Mouse (Mus musculus): ENCODE measurements around the gene Gcnt4. TPM values are rescaled to one million over a fixed set of nuclear protein-coding genes. Genes with fewer than 3 reads are reported as not detected.

Gene Gcnt4
- polyA plus RNA-seq, 1 experiment: 1.9 TPM

GRCm38 (mm10) chr13:96993291-96993989 is 69.0 kb downstream of the Gcnt4 start:
- Histone ChIP-seq H3K27ac (ENCODE audit: insufficient read depth, low read length) (no peak overlapping the region), H3K9me3 (replicated peaks; ENCODE audit: control insufficient read depth, insufficient read depth, low read length, poor library complexity, severe bottlenecking) (no peaks in the 10 kb centered on the region), H3K36me3 (ENCODE audit: control insufficient read depth, insufficient read depth, low read length, poor library complexity, severe bottlenecking) (no peaks in the 10 kb centered on the region), H3K27me3 (ENCODE audit: control insufficient read depth, insufficient read depth, low read length, poor library complexity, severe bottlenecking) (no peaks in the 10 kb centered on the region), H3K4me1 (ENCODE audit: control insufficient read depth, insufficient read depth, low read length) (no peaks in the 10 kb centered on the region), H3K4me3 (ENCODE audit: low read depth, low read length) (no peak overlapping the region), H3K9ac (ENCODE audit: low read depth, poor library complexity, severe bottlenecking) (no peak overlapping the region)
- TF ChIP-seq POLR2A (IDR thresholded peaks at IDR 0.05; ENCODE audit: insufficient read depth, low read length) (no peak), CTCF (IDR thresholded peaks at IDR 0.05; ENCODE audit: low read depth, low read length) (no peak), EP300 (IDR thresholded peaks at IDR 0.05; ENCODE audit: insufficient read depth, low read depth, low read length) (no peak)

GRCm38 (mm10) chr13:96995243-96995642 is 70.8 kb downstream of the Gcnt4 start:
- no peaks in the 10 kb centered on the region for H3K9me3 ChIP-seq (replicated peaks; ENCODE audit: control insufficient read depth, insufficient read depth, low read length, poor library complexity, severe bottlenecking)
- H3K36me3 ChIP-seq (ENCODE audit: control insufficient read depth, insufficient read depth, low read length, poor library complexity, severe bottlenecking): no peaks in the 10 kb centered on the region
- no peak overlapping the region for H3K9ac ChIP-seq (ENCODE audit: low read depth, poor library complexity, severe bottlenecking)
- no peak overlapping the region for H3K27ac ChIP-seq (ENCODE audit: insufficient read depth, low read length)
- no peak overlapping the region for H3K4me3 ChIP-seq (ENCODE audit: low read depth, low read length)
- H3K27me3 ChIP-seq (ENCODE audit: control insufficient read depth, insufficient read depth, low read length, poor library complexity, severe bottlenecking): no peaks in the 10 kb centered on the region
- TF ChIP-seq POLR2A (IDR thresholded peaks at IDR 0.05; ENCODE audit: insufficient read depth, low read length): no peak
- no peak for TF ChIP-seq CTCF (IDR thresholded peaks at IDR 0.05; ENCODE audit: low read depth, low read length)
- TF ChIP-seq EP300 (IDR thresholded peaks at IDR 0.05; ENCODE audit: insufficient read depth, low read depth, low read length): no peak
- H3K4me1 ChIP-seq (ENCODE audit: control insufficient read depth, insufficient read depth, low read length): peaks cover 2% of the 10 kb centered on the region

GRCm38 (mm10) chr13:96997080-96997479 is 72.6 kb downstream of the Gcnt4 start:
- no peaks in the 10 kb centered on the region for H3K36me3 ChIP-seq (ENCODE audit: control insufficient read depth, insufficient read depth, low read length, poor library complexity, severe bottlenecking)
- no peak overlapping the region for H3K9ac ChIP-seq (ENCODE audit: low read depth, poor library complexity, severe bottlenecking)
- H3K27ac ChIP-seq (ENCODE audit: insufficient read depth, low read length): no peak overlapping the region
- H3K4me1 ChIP-seq (ENCODE audit: control insufficient read depth, insufficient read depth, low read length): peaks cover 2% of the 10 kb centered on the region
- no peaks in the 10 kb centered on the region for H3K9me3 ChIP-seq (replicated peaks; ENCODE audit: control insufficient read depth, insufficient read depth, low read length, poor library complexity, severe bottlenecking)
- no peak overlapping the region for H3K4me3 ChIP-seq (ENCODE audit: low read depth, low read length)
- no peaks in the 10 kb centered on the region for H3K27me3 ChIP-seq (ENCODE audit: control insufficient read depth, insufficient read depth, low read length, poor library complexity, severe bottlenecking)
- TF ChIP-seq POLR2A (IDR thresholded peaks at IDR 0.05; ENCODE audit: insufficient read depth, low read length) (no peak), EP300 (IDR thresholded peaks at IDR 0.05; ENCODE audit: insufficient read depth, low read depth, low read length) (no peak), CTCF (IDR thresholded peaks at IDR 0.05; ENCODE audit: low read depth, low read length) (no peak)

Other genes starting within 250 kb of the Gcnt4 start
- gene Ankrd31, start 176.4 kb upstream of the Gcnt4 start, polyA plus RNA-seq (2011; ENCODE audit: insufficient read depth, insufficient read length, low read depth, missing spikeins): 0.58 and 0.67 TPM in 2 replicates
- gene 1700029F12Rik, start 109.7 kb downstream of the Gcnt4 start, polyA plus RNA-seq (2011; ENCODE audit: insufficient read depth, insufficient read length, low read depth, missing spikeins): not detected in 2 replicates
- 74.6 and 81.9 TPM in 2 replicates for gene Fam169a, start 142.6 kb downstream of the Gcnt4 start, polyA plus RNA-seq (2011; ENCODE audit: insufficient read depth, insufficient read length, low read depth, missing spikeins)
- gene Gm6169, start 174.5 kb downstream of the Gcnt4 start, polyA plus RNA-seq (2011; ENCODE audit: insufficient read depth, insufficient read length, low read depth, missing spikeins): 165 and 181 TPM in 2 replicates
- 55.6 and 70.8 TPM in 2 replicates for gene Gfm2, start 213.2 kb downstream of the Gcnt4 start, polyA plus RNA-seq (2011; ENCODE audit: insufficient read depth, insufficient read length, low read depth, missing spikeins)
- gene Nsa2, start 213.2 kb downstream of the Gcnt4 start, polyA plus RNA-seq (2011; ENCODE audit: insufficient read depth, insufficient read length, low read depth, missing spikeins): 347 and 360 TPM in 2 replicates

Measured in ES-Bruce4 (cell line).